Mouse (Mus musculus): ENCODE results near the gene 2900026A02Rik.

DNA sequence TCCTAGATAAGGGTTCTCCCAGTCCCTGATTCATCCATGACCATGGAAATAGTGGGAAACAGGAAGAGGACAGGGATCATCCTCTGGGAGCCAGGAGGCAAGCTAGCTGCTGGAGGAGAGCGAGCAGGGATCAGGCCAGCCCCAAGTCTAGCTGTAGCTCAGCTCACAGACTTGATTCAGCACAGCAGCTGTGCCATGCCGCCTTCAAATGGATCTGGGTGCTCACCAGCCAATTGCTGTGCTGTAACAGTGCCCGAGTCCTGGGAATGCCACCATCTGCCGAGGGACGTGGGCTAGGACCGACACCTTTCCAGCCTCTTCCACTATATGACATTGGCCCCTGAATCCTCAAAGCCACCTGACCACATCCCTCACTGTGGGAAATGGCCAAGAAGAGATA is 25.1 kb downstream of the 2900026A02Rik start:
- TF ChIP-seq CTCF (IDR thresholded peaks at IDR 0.05; ENCODE audit: insufficient read depth, low read length) = no peak
- TF ChIP-seq POLR2A (IDR thresholded peaks at IDR 0.05; ENCODE audit: borderline replicate concordance, extremely low read depth, low read depth, low read length) = no peak
